Mouse (Mus musculus): ENCODE measurements around the gene Prdm8.

The Prdm8 gene

GRCm38 (mm10) chr5:98167180-98167824, at the start of gene Prdm8:
Gene Prdm8, plus strand, starts transcription at chr5:98167198.
- peak; percentile 91 for DNase-seq (ENCODE audit: low spot score in 2 of 2)

DNA sequence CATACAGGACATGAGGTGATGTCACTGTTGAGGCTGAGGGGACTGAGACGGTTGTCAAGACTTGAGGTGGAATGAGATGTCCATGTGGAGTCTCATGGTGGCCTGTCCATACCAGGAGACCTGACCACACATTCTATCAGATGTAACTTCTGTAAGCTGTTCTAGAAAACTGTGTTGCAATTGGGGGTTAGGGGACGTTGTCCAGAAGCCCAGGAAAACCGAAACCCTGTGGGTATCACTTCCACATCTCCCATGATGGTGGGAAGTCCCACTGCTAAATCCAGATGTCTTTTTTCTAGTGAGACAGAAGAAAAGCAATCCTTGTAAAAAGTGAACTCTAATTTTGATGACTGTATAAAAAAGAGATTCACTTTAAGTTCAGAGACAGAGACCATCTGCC, 39.9 kb upstream of the Prdm8 start:
- DNase-seq (ENCODE audit: low spot score in 2 of 2): no peak

DNA sequence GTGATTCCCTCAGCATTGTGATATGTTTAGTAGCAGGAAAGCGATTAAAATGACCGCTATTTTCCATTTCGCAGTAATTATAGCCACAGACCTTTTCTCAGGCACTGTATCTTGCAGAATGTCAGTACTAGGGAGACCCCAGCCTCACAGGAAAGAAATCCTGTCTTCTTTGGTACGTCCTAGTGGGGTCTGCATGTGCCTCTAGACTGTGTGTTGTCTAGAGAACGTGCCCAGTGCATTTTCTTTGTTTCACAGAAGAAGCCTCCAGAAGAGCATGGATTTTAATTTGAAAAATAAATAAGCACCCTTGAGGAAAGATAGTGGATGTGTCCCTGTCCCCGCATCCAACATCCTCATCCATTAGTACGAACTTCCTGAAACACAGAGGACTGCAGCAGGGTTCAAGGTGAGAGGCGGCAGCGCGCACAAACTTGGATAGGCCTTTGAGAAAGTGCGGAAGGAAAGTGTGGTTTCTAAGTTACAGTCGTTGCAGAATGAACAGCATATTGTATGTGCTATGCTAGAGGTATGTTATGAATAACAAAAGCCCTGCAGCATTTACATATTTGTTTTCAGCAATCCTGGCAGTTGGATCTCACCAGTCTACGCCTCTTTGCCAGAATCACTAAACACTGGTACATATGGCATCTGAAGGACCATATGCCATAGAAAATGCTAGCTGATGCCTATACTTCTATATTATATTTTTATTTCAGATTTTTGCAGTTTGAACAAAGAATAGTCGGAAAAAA, 28.3 kb upstream of the Prdm8 start:
- peak in 1 of 2 experiments; percentile 31 for DNase-seq (ENCODE audit: low spot score in 2 of 2)

DNA sequence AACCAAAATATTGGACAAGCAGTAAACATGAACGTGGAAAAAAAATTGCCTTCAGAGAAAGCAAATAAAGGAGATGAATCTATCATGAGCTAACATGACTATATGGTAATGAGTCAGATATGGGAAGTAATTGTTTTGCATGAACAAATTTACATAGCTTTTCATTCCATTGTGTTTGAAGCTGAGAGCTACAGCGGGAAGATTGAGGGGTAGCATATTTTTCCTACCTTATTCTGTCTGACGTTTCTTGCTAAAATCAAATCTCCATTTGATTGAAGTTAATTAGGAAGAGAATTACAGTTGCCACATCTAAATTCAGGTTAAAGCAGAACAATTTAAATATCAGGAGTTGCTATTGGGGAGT, 27.7 kb upstream of the Prdm8 start:
- DNase-seq (ENCODE audit: low spot score in 2 of 2): no peak

DNA sequence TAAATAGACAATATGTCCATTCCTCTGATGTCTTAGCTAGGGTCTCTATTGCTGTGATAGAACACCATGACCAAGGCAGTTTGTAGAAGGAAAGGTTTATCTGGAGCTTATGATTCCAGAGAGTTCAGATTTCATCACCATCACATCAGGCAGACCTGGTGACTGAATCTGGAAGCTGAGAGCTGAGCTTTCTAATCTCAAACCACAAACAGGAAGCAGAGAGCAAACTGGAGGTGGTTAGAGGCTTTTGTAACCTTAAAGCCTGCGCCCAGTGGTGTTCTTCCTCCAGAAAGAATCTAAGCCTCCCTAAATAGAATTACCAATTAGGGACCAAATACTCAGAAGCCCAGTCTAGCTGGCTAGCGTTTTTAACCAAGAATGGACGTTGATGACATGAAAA, 20.1 kb upstream of the Prdm8 start:
- DNase-seq (ENCODE audit: low spot score in 2 of 2): no peak

DNA sequence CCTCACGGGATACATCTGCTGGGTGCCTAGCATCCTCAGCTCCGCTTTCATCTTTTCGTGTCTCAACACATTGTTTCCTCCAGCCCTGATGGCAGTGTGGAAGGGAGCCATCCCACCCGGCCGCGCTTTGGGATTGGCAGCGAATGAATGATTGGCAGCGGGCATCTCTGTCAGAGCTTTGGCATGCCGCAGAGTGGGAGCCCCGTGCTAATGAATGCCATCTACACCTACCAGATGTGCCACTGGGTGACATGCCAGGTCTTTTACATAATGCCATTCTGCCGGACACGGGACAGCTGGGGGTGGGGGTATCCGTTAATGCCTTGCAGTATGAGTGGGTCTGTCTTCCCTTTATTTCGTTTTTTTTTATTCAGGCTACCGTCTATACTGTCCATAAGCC, 882 bp upstream of the Prdm8 start:
- DNase-seq (ENCODE audit: low spot score in 2 of 2): peak; percentile 42 to 56

DNA sequence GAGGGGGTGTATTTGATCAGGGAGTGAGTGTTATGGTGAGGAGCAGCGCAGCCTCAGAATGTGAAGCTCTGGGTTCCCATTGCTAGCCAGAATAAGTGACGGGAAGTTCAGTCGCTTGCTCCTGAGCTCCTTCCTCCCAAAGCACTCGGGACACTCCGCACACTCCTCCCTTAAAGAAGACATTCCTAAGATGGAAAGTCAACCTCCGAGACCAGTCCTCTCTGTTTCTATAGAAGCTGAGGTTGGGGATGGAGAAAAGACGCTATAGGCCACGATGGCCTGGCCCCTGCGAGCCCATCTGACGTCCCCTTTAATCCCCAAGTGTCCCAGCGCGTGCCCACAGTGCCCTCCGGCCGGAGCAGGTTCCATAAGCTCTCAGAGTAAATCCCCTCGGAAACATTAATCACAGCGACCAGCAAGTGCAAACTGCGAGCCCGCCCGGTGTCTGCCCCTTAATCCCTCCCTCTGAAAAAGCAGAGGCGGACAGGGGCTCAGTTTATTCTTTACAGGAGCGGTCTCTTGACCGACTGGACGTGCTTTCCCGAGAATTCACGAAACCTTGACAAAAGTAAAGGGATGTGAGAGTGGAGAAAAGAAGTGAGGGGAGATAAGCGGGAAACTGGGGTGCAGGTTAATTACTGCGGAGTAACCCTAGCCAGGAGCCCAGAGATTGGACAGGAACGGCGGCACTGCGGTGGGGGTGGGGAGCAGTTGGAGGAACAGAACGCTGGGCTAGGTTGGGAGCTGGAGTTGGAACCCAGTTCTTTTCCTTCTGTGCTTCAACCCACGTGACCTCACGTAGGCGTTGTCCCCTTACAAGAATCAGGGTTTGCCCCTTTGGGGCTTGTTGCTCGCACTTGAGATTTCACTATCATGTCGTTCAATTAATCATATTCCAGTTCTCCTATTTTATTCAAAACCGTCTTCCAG, 1.6 kb downstream of the Prdm8 start:
- DNase-seq (ENCODE audit: low spot score in 2 of 2): peak; percentile 44 to 49

- no peak for DNase-seq (ENCODE audit: low spot score in 2 of 2)
Observed at GRCm38 (mm10) chr5:98169376-98170351, 2.7 kb downstream of the Prdm8 start.

DNA sequence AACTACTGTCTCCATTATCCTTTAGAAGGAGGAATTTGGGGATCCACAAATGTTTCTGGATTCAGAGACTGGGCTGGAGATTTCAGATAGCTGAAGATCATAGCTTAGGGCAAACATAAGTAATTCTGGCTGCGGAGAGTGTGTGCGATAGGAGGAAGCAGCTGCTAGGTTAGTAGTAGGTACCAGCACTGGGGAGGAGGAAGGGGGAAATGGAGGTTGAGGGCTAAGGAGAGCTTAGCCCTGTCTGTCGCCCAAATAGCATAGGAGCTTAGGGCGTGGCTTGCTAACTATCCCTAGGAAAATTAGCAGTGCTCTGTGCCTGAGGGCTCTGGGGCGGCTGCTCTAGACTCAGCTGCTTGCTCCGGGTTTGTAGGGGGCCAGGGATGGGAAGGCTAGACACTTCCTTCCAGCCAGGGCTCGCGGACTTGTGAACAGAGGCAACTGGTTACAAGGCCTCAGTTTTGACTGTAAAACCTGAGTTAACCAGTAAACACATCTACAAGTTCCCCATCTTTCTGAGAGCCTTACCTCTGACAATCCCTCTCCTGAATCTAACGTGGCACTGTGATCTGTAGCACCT, 4.7 kb downstream of the Prdm8 start:
- no peak for DNase-seq (ENCODE audit: low spot score in 2 of 2)

- no peak for DNase-seq (ENCODE audit: low spot score in 2 of 2)
Observed at GRCm38 (mm10) chr5:98172502-98173181, 5.6 kb downstream of the Prdm8 start.

GRCm38 (mm10) chr5:98173694-98174093, 6.7 kb downstream of the Prdm8 start:
- no peak for DNase-seq (ENCODE audit: low spot score in 2 of 2)

DNA sequence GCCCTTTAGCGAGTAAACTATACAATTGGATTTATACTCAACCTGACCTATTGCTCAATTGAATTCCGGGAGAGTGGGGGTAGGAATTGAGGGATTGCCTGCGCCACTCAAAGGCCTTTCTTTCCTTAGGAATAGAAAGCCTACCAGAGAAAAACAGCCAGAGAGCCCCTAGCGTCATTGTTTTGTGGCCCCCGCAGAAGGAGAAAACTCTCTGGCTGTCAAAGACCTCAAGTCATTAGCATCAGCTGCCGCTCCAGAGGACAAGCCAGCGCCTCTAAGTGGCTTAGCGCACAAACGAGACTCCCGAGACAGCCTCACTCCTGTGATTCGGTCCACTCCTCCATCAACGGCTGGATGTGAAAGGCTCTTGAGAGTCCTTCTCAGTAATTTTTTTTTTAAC, 12.6 kb downstream of the Prdm8 start:
- DNase-seq (ENCODE audit: low spot score in 2 of 2): no peak

GRCm38 (mm10) chr5:98180461-98180887, 13.5 kb downstream of the Prdm8 start:
- DNase-seq (ENCODE audit: low spot score in 2 of 2): peak; percentile 81 to 88

DNA sequence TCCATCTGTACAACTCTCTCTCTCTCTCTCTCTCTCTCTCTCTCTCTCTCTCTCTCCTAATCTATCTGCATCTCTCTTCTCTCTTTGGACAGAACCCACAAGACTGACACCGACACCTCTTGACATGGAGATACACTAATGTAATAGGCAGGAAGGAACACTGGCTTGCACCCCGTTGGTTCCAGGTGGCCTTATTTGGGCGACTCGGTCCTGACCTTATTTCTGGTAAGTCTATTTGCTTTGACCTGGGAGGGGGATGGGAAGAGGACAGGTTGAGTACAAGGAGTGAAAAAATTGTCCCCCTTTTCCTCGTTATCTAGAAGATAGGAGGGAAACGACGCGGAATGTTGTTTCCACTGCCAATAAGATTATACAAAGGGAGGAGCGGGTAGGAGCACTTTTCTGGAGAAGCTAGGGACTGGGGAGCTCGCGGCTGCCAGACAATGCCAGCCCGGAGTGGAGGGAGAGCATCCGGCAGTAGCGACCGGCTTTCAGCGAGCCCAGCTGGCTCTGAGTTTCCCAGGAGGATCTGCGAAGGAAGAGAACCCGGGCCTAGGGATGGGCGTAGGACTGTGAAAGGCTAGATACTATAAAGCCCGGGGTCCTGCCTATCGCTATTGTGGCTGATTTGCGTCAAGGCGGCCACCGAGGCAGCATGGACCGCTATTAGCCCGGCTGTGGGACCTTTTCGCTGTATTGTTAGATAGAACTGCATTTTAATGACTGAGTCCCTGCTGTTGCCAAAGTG, 14.1 kb downstream of the Prdm8 start:
- peak; percentile 46 to 52 for DNase-seq (ENCODE audit: low spot score in 2 of 2)

DNA sequence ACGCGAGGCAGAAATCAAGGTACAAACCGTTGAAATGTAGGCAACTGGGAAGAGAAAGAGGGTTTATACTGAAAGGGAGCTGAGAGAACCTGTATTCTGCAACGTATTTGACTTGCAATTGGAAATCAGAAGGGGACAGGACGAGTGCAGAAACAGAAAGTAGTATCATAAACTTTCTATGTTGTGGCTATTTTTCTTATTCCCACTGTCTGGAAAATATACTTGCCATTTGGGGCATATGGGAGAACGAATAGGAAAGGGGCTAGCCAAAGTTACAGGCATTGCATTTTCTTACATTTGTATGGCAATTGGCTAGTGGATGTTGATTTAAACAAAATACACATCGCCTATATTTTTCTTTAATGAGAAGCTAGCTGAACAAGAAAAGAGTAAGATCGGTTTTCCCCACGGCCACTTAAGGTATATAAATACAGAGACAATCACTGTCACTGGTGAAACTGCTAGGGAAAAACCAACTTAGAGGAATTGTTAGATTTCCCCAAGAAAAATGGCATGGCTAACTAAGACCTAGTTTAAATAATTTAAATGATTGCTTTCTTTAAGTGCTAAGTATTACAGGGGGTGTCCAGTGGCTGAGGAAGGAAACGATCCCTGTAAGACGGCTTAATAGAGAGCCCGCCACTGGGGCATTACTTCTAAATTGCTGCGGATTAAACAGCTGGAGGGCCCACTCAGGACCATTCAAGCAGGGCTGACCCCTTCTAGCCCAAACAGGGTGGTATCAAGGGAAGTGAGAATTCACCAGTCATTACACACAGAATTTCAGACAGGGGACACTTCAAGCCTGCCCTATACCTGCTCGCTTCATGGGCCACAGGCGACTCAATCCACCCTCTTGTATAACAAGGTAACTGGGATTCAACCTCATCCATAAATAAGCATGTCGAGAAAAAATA, 14.9 kb downstream of the Prdm8 start:
- DNase-seq (ENCODE audit: low spot score in 2 of 2): no peak

GRCm38 (mm10) chr5:98182603-98182920, 15.6 kb downstream of the Prdm8 start:
- DNase-seq (ENCODE audit: low spot score in 2 of 2): no peak

- no peak for DNase-seq (ENCODE audit: low spot score in 2 of 2)
Observed at GRCm38 (mm10) chr5:98183031-98183595, 16.1 kb downstream of the Prdm8 start.

DNA sequence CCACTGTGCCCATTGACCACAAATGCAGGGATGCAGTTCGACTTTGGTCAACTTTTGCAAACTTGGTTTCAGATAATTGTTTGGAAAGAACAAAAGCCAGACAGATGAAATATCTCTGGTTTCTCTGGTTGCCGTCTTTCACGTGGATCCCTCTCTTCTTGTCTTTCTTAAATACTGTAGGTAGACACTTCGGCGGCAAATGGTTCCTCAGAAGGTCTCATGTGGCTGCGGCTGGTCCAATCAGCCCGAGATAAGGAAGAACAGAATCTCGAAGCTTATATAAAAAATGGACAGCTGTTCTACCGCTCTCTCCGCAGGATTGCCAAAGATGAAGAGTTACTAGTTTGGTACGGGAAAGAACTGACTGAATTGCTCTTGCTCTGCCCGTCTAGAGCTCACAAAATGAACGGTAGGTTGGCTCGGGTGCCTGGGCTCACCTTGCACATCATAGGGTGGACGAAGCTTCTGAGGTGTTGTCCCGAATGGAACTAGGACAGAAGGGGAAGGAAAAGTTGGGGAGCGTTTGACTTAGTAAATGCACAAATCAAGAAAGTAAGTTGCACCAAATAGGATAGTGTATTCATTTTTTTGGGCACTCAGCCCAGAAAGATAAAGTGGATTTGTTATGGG, 17.4 kb downstream of the Prdm8 start:
- DNase-seq (ENCODE audit: low spot score in 2 of 2): peak in 1 of 2 experiments; percentile 37
